Mouse (Mus musculus) cerebellum, adult 11 months (tissue): Measurements from ENCODE around the gene Neurl4.

Experiments used
- DNase-seq: peaks from one replicate; pipeline ENCODE4 v3.0.0; 2022

Gene Neurl4

GRCm38 (mm10) chr11:69961841-69962240 lies 61.0 kb downstream of the Neurl4 start:
- DNase-seq: no peak
